Mouse (Mus musculus) spleen, postnatal 4 days (tissue): ENCODE results near the gene Pipox.

Experiments used
- DNase-seq, 2 experiments: peaks; one replicate each; pipeline ENCODE4 v3.0.0; 2022; ENCODE audit warnings: low spot score in 2 of 2

Gene Pipox

DNA sequence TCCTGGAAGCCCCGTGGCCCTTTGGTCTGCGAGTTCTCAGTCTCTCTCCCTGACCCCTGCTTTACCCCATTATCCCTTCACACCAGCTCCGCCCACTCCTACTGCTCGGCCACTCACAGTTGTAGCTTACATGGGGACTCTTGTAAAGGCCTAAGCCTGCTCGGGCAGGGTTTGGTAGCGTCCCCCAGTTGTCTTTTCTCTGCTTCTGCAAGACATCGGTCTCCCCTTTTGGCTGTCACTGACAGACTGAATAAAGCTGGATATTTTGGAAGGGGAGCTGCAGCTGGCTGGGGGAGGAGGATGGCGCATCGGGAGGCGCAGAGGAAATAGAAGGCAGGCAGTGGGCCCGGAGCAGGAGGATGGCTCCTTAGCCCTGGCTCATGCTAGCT lies 17.1 kb downstream of the Pipox start:
- no peak for DNase-seq

DNA sequence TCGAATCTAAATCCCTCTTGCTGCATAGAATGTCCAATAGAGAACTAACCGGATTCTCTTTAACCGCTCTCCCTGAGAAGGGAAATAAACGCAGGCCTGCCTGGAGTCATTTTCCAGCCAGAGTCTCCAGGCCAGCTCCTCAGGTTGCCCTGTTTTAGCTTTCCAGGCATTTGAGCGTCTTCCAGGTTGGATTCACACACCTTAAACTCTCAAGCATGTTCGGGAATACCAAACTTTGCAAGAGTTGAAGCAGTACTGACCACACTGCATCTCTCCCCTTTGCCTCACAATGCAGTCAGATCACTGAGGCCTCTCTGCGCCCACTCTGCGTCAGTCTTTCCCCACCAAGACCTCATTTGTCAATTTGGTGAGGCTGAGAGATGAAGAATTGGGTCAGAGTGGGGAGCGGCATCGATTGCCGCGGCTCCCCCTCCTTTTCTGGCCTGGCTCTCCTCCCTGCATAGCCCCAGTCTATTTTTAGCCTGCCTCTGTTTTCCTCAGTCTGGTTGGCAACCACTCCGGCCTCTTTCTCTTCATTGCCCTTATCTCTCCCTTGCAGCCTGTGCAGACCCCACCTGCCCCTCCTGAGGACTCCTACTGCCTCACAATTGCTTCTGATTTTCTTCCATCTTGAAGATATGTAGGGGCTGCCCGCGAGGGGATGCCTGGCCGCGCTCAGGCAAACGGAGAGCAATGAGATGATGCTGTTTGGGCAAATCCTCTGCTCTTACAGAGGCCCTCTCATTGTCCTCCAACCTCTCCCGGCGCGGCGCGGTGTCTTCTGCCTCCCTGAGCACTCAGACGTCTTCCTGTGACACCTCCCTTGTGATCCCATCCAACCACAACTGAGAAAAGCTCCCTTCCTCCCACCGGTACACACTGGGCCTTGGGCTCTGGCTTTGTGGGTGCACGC lies 17.8 kb downstream of the Pipox start:
- no peak for DNase-seq

DNA sequence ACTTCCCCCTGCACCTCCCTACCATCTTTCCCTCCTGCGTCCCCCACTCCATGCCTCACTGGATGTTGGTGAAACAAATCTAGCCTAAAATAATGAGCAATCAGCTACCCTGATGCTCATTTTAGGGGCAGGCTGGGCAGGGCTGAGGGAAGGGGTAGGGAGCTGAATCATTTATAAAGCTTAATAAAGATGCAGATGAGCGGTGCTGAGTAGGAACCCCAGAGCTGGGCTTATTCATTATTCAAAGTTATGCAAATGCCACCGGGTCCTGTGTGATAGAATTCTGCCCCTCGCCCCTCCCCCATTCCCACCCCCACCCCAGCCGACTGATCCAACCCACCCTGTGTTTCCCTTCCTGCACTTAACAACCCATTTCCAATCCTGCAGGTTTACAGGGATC lies 18.6 kb downstream of the Pipox start:
- no peak for DNase-seq

GRCm38 (mm10) chr11:77874685-77875231 lies 19.1 kb downstream of the Pipox start:
- no peak for DNase-seq

GRCm38 (mm10) chr11:77873116-77873515 lies 20.8 kb downstream of the Pipox start:
- no peak for DNase-seq

DNA sequence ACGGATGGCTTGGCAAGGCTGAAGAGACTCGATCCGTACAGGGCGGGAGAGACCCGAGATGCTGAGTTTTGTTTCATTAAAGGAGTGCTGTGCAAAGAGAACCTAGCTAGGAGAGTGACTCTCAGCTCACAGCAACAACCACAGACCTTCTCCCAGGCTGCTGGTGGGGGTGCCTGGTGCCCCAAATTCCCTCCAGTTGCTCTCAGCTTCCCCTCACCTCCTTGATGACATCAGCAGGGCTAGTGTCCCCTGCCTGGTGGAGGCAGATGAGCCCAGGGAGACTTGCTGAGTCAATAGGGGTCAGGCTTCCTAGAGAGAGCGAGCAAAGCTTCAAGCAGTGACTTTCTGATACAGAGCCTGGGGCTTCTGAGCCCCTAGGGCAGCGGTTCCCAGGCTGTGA lies 21.2 kb downstream of the Pipox start:
- no peak for DNase-seq

GRCm38 (mm10) chr11:77872236-77872635 lies 21.7 kb downstream of the Pipox start:
- no peak for DNase-seq

DNA sequence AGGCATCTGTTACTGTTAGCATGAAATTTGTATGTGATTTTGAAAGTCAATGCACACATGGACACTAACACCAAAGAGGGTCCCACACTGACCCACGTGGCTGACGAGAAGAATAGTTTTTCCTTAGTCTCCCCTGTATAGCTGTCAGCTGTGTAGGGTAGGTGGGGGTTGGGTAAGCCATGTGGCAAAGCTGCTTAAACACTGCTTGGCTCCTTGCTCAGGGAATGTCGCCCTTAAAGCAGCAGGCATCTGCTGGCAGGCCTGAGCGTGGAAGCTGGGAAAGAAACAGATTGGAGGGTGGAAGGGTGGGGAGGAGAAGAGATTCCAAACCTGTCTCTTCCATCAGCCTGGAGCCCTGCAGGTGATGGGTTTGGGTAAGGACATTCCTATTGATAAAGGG lies 22.5 kb downstream of the Pipox start:
- DNase-seq = no peak

GRCm38 (mm10) chr11:77867419-77868083 lies 26.3 kb downstream of the Pipox start:
- DNase-seq = no peak

- DNase-seq = no peak
These were observed 29.1 kb downstream of the Pipox start for GRCm38 (mm10) chr11:77864771-77865170.

GRCm38 (mm10) chr11:77862887-77863286 lies 31.0 kb downstream of the Pipox start:
- no peak for DNase-seq

- DNase-seq = no peak
These were observed 32.9 kb downstream of the Pipox start for GRCm38 (mm10) chr11:77860947-77861346.

DNA sequence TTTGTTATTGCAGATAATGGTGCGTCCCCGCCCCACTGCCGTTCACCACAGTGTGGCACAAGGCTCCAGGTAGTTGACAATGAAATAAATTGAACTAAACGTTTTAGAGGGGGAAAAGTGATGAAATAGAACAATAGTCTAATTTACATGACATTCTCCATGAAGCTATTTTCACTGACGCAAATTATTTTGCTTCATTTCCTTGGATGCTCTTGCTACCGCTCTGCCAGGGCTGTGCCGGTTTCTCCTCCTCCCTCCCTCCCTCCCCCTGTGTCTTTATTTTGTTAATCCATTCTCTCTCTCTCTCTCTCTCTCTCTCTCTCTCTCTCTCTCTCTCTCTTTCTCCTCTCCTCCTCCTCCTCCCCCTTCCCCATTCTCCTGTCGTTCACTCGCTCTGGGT lies 35.3 kb downstream of the Pipox start:
- DNase-seq = no peak

GRCm38 (mm10) chr11:77857089-77857488 lies 36.8 kb downstream of the Pipox start:
- DNase-seq = no peak

DNA sequence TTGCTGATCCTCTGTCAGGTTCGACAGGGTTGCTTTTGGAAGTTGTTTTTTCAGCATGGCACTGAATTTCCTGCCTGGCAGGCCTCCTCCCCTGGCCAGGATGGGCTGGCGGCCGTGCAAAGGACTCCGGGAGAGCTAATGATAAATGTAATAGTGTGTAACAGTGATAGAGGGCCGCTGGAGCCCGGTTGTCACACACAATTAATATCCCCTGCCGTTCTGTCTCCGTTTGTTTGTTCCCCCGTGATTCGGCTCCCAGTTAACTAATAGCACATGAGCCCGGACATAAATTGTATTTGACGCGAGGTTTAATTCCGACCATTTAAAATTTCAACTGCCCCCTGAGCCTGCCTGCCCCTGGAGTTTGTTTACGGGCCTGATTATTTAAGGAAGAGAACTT lies 38.5 kb downstream of the Pipox start:
- no peak for DNase-seq

- no peak for DNase-seq
These were observed 39.3 kb downstream of the Pipox start for GRCm38 (mm10) chr11:77854641-77855040.

DNA sequence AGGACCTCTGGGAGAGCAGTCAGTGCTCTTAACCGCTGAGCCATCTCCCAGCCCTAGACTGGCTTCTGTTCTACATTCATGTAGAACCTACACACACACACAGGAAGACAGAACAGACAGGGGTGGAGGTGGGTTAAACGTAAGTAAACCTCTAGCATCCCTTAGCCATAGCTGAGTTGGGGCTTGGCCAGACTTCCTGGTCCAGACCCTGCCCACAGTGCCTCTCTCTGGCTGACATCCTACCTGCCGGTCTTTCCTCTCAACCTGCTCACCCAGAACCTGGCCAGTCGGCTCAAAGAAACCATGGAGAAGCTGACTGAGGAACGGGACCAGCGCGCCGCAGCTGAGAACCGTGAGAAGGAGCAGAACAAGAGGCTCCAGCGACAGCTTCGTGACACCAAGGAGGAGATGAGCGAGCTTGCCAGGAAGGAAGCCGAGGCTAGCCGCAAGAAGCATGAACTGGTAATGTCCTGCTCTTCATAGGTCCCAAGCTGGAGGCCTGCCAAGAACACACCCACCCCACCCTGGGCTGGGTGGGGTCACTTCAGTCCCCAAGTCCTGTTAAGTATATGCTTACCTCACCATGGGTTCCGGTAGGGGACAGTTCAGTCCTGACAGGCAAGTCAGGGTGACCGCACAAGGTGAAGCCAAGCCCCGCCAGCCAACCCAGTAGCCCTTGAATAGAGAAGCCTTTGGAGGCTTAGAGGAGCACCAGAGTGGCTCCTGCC lies 40.8 kb downstream of the Pipox start:
- DNase-seq = no peak

DNA sequence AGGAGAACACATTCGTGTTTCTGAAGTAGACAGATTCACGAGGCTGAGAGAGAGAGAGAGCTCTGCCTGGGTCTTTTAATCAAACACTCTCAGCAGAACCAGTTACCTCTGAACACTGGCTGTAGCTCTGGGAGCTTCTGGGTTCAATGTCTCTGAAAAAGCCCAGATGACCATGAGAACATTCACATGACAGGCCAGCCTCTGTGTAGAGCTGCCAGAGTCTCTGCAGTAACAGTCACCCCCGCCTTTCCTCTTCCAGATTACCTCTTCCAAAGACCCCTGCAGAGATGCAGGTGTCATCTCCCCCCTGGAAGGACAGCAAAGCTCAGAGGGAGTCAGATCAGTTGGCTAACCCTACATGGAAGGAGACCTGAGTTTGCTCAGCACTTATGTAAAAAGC lies 41.7 kb downstream of the Pipox start:
- DNase-seq = no peak

DNA sequence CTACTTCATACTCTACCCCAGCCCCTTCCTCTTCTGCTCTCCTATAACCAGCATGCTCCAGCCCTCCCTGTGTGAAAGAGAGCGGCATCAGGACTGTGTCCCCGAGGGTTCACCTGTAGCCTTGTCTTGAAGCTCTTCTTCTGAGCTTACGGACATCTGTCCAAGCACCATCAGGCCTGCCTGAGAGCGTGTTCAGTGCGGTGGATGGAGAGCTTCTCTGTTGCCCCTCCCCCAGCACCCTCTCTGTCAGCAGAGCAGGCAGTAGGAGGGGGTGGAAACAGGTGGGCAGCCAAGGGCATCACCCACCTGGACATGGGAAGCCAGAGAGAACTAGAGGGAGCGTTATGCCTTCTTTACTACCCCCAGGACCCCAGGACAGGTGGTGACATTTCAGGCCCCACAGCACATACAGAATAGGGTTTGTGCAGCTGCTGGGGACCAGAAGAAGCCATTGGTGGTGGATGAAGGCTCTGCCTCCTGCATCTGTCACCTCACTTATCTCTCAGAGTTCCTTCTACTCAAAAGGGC lies 42.3 kb downstream of the Pipox start:
- no peak for DNase-seq

GRCm38 (mm10) chr11:77850401-77851244 lies 43.3 kb downstream of the Pipox start:
- DNase-seq = no peak

DNA sequence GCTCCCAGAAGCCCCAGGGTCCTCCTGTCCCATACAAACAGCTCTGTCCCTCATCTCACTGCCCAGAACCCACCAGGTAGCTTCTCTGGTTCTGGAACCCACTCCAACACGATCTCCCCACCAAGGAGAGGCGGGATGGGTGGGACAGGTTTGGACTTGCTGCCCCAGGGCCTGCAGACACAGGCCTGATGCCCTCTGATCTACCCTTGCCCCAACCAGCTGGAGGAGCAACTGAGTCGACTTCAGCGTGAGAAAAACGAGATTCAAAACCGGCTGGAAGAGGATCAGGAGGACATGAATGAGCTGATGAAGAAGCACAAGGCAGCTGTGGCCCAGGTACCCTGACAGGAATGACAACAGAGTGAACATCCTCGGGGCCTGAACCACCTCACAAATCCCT lies 44.7 kb downstream of the Pipox start:
- no peak for DNase-seq
